Mouse (Mus musculus) stomach, postnatal 0 days (tissue): Measurements from ENCODE around the gene Med28.
A peak's percentile ranks its signal among the peaks of the same experiment; 100 is the strongest.

Experiments used
- CTCF ChIP-seq: IDR thresholded peaks from 2 replicates; pipeline ENCODE4 v1.5.1; 2016; ENCODE audit warnings: antibody characterized with exemption, low read depth, mild to moderate bottlenecking, moderate library complexity
- EP300 ChIP-seq: optimal IDR thresholded peaks from 2 replicates; pipeline ENCODE3; 2016; ENCODE audit warnings: antibody characterized with exemption

DNA sequence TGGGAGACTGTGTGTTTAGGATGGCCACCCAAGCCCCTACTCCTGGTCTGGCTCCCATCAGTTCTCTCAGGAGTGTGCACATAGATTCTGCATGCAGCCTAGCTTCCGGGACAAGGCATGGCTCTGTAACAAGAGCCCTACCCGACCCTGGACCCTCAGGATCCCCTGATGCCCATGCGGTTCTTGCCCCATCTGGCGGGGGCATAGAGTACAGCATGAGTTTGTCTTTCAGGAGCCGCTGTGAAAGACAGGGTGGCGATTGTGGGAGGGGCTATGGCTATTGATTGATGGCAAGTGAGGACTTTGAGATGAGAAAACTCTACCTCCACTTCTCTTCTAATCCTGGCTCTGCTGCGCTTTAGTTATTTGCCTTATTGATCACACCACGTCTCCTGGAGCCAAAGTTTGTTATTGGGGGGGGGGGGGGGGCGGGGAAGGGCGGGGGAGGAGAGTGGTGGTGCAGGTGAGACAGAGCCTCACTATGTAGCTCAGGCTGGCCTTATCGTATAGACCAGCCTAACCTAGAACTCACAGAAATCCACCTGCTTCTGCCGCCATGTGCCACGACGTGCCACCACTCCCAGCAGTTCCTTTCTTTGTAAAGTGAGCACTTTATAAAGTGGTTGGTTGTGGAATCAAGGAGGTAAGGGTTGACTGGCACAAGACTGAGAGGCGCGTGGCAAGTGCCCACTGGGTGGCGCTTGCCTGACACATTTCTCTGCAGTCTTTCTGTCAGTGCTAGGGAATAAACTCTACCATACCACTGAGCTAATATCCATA, 14.5 kb downstream of the Med28 start:
- TF ChIP-seq CTCF (peak; percentile 71), EP300 (no peak)
